In the genomic region with DNA sequence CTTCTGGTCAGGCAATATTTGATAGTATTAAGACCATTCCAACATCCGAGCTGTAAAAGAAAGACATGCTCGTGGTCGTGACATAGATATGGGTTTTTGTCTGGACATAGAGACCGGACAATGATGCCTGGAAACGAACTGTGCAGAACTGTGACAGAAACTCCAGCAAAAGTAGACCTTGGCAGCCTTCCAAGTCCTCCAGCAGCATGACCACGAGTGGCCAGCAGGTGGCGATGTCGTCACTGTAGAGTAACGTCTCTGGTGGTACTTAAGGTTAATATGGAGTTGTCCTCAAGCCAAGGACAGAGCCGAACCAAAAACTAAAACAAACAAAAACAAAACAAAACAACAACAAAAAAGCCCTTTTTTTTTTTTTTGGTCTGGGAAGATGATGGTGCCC, we compare ENCODE assay signal across 9 mouse cellular contexts.
DNase-seq lines count a peak whose midpoint lies in the region; ATAC-seq and TF ChIP-seq lines count a peak whose summit lies in the region.
"Had no signal": no experiment of that assay in that cellular context is flagged by ENCODE, and none has a peak within 500 bp of the region (broad histone marks: within the 10 kb centered on the region; RNA-seq: fewer than 3 reads in every experiment).

No protein-coding gene starts in this region.

- POLR2A ChIA-PET in Patski (lab: Charles Lee), result no interaction called here

- H3K27me3 ChIP-seq in C2C12 (ENCODE audit: control insufficient read depth, insufficient read depth, insufficient read length) (no peaks in the 10 kb centered on the region), Patski (no peaks in the 10 kb centered on the region)
- no peaks in the 10 kb centered on the region for H3K27me3 ChIP-seq in lung, postnatal 0 days (replicated peaks; ENCODE audit: insufficient read depth, low read length)
- H3K27me3 ChIP-seq: limb, embryonic 13.5 days had no signal

- H3ac ChIP-seq in C2C12 (ENCODE audit: control insufficient read depth, insufficient read length, low read depth), result no peak overlapping the region

- no peak overlapping the region for H3K4me2 ChIP-seq in lung, postnatal 0 days (replicated peaks; ENCODE audit: low read depth, low read length)
- H3K4me2 ChIP-seq: limb, embryonic 13.5 days had no signal

- WGBS in large intestine, adult 2 months, result 17% methylated on average over 10 of the region's 10 CpGs
- WGBS in lung, postnatal 0 days, result 15% methylated on average over 10 of the region's 10 CpGs

- no peaks in the 10 kb centered on the region for H3K4me1 ChIP-seq in lung, postnatal 0 days (ENCODE audit: insufficient read depth, low read depth, low read length)

- no peak overlapping the region for H3K4me3 ChIP-seq in C2C12 (ENCODE audit: insufficient read depth, poor library complexity, severe bottlenecking)
- no peak overlapping the region for H3K4me3 ChIP-seq in lung, postnatal 0 days (ENCODE audit: low read depth, low read length)
- H3K4me3 ChIP-seq: limb, embryonic 13.5 days had no signal

- TF ChIP-seq CTCF in C2C12 (IDR thresholded peaks at IDR 0.05; ENCODE audit: control insufficient read depth, insufficient read depth, insufficient read length), result peak; percentile 90
- peak; percentile 86 for TF ChIP-seq CTCF in Patski (IDR thresholded peaks at IDR 0.05)
- TF ChIP-seq CTCF in lung, postnatal 0 days (IDR thresholded peaks at IDR 0.05), result peak; percentile 95

- H3K27ac ChIP-seq in lung, postnatal 0 days (ENCODE audit: low read length), result no peak overlapping the region
- H3K27ac ChIP-seq: limb, embryonic 13.5 days had no signal

- no peaks in the 10 kb centered on the region for H3K79me3 ChIP-seq in C2C12 (ENCODE audit: low read depth)

- peak; percentile 47 for ATAC-seq in Patski
- no peak for ATAC-seq in lung, postnatal 0 days
- no peak for ATAC-seq in monocyte, adult 5-6 weeks (replicated peaks; ENCODE audit: insufficient number of reproducible peaks, low FRiP score, low TSS enrichment, poor library complexity, severe bottlenecking)

- in situ Hi-C loops in Patski (cut with MboI; ENCODE audit: low pct_unique_long_range_greater_than_20kb), result loop anchor here (5.0 kb wide), 1 partner anchor 247 kb away; no protein-coding TSS in a partner anchor

- intact Hi-C loops in gastrocnemius, postnatal 36 days (cut with DNase I), result loop anchor here (5.0 kb wide), 1 partner anchor 252 kb away; no protein-coding TSS in a partner anchor

- no peaks in the 10 kb centered on the region for H3K79me2 ChIP-seq in C2C12 (ENCODE audit: control insufficient read depth, insufficient read depth)

- no peak for TF ChIP-seq EP300 in lung, postnatal 0 days (IDR thresholded peaks at IDR 0.05)

- H3K9me3 ChIP-seq in lung, postnatal 0 days (ENCODE audit: low read length), result no peaks in the 10 kb centered on the region
- H3K9me3 ChIP-seq: limb, embryonic 13.5 days had no signal

- CTCF ChIA-PET in Patski (lab: Charles Lee), result interaction anchor here (1.4 kb wide), 1 partner anchor 10 kb away, joined by 3 read pairs; no protein-coding TSS in a partner anchor

- H3K9ac ChIP-seq in lung, postnatal 0 days (replicated peaks; ENCODE audit: low read depth), result no peak overlapping the region
- H3K9ac ChIP-seq: limb, embryonic 13.5 days had no signal

- no peaks in the 10 kb centered on the region for H3K36me3 ChIP-seq in C2C12 (ENCODE audit: control insufficient read depth, insufficient read depth)
- H3K36me3 ChIP-seq in lung, postnatal 0 days (ENCODE audit: insufficient read depth, low read length), result no peaks in the 10 kb centered on the region
- H3K36me3 ChIP-seq: limb, embryonic 13.5 days had no signal

- DNase-seq in Patski (ENCODE audit: low read depth, low spot score), result no peak
- DNase-seq in cerebellum, postnatal 14 days, result peak; percentile 92 to 94
- DNase-seq in gastrocnemius, postnatal 36 days, result peak; percentile 68 to 80
- DNase-seq in large intestine, adult 2 months (ENCODE audit: low read depth, low spot score), result peak; percentile 24
- peak; percentile 76 for DNase-seq in lung, postnatal 0 days (ENCODE audit: low spot score)
- DNase-seq in right cerebral cortex, postnatal 4 days, result peak; percentile 90

TF ChIP-seq in C2C12, 6 proteins besides CTCF, POLR2A, EP300 and RAD21:
- TF ChIP-seq MYOD1 (IDR thresholded peaks at IDR 0.05; ENCODE audit: control insufficient read depth, insufficient read length, low read depth) (no peak), MAX (IDR thresholded peaks at IDR 0.05) (no peak)
